Mouse (Mus musculus): ENCODE measurements around the gene E2f8. TPM values are rescaled to one million over a fixed set of nuclear protein-coding genes. Genes with fewer than 3 reads are reported as not detected.

E2f8 gene
- polyA plus RNA-seq, 1 experiment from 2014 or later = 22.6 TPM

DNA sequence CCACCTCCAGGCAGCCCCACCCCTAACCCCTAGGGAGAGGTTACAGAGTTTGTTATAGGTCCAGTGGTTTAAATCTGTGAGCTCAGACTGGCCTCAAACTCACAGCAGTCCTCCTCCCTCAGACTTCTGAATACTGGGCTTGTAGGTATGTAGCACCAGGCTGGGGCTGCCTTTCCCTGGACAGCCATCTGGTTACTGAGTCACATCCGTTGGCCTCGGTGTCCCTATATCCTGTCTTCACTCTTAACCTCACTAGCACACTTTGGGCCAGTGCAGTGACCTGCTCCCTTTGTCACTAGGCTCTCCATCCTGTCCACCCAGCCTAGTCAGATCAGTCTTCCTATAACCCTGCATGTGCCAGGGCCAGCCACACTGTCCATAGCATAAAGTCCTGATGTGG is 7.4 kb upstream of the E2f8 start:
- 0 out of 2 replicates have a peak, but pooled peaks cover 4% of the 10 kb centered on the region for H3K4me1 ChIP-seq
- no peak for ATAC-seq (ENCODE audit: insufficient read depth, low FRiP score, low read depth)
- H3K4me3 ChIP-seq (replicated peaks) = no peak overlapping the region
- no peak overlapping the region for H3K9ac ChIP-seq
- H3K36me3 ChIP-seq = no peaks in the 10 kb centered on the region
- H3K27ac ChIP-seq = no peak overlapping the region
- no peak overlapping the region for H3K4me2 ChIP-seq
- no peaks in the 10 kb centered on the region for H3K27me3 ChIP-seq (replicated peaks)
- 53% methylated on average over 2 of the region's 2 CpGs for WGBS
- no peaks in the 10 kb centered on the region for H3K9me3 ChIP-seq

DNA sequence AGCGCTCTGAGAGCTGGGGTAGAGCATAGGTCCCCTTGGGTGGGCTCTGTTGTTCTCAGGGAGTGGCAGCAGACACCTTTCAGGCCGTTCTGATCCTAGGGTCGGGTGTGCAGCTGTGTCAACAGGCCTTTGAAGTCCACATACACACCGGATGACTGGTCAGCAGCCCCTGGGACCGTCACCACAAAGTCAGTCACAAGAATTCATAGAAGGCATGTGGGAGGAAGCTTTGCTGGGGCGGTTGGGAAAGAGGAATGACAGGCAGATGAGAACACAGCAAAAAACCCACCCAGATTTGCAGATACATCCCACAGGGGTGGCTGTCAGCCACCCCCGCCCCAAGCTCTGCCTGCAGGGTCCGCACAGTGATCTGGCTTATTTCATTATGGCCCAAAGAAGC is 6.6 kb upstream of the E2f8 start:
- 0 out of 2 replicates have a peak, but pooled peaks cover 4% of the 10 kb centered on the region for H3K4me1 ChIP-seq
- H3K27me3 ChIP-seq (replicated peaks) = no peaks in the 10 kb centered on the region
- no peak for ATAC-seq (ENCODE audit: insufficient read depth, low FRiP score, low read depth)
- no peak overlapping the region for H3K4me3 ChIP-seq (replicated peaks)
- H3K27ac ChIP-seq = no peak overlapping the region
- H3K4me2 ChIP-seq = no peak overlapping the region
- no peak overlapping the region for H3K9ac ChIP-seq
- no peaks in the 10 kb centered on the region for H3K36me3 ChIP-seq
- H3K9me3 ChIP-seq = no peaks in the 10 kb centered on the region
- 30% methylated on average over 8 of the region's 8 CpGs for WGBS

DNA sequence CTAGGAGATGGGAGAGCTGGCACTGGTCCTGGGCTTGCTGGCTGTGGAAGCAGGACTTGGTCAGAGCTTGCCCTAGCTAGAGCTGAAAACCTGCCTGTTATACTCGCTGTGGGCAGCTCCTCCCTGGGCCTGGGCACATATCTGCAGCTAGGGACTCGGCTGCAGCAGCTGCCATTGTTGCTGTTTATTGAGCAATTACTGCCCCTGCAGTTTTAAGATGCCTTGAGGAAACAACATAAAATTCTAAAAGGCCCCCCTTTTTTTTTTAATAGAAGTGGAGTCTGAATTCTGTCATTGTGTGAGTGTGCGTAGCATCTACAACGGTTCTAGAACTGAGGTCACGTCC is 2.8 kb upstream of the E2f8 start:
- WGBS = 70% methylated on average over 5 of the region's 5 CpGs
- Histone ChIP-seq H3K4me1 (peaks cover 14% of the 10 kb centered on the region; the same call in 1 of the 2 replicates), H3K4me3 (replicated peaks) (no peak overlapping the region), H3K4me2 (no peak overlapping the region), H3K36me3 (no peaks in the 10 kb centered on the region), H3K9me3 (no peaks in the 10 kb centered on the region), H3K27ac (no peak overlapping the region), H3K27me3 (replicated peaks) (no peaks in the 10 kb centered on the region), H3K9ac (no peak overlapping the region)
- no peak for ATAC-seq (ENCODE audit: insufficient read depth, low FRiP score, low read depth)

DNA sequence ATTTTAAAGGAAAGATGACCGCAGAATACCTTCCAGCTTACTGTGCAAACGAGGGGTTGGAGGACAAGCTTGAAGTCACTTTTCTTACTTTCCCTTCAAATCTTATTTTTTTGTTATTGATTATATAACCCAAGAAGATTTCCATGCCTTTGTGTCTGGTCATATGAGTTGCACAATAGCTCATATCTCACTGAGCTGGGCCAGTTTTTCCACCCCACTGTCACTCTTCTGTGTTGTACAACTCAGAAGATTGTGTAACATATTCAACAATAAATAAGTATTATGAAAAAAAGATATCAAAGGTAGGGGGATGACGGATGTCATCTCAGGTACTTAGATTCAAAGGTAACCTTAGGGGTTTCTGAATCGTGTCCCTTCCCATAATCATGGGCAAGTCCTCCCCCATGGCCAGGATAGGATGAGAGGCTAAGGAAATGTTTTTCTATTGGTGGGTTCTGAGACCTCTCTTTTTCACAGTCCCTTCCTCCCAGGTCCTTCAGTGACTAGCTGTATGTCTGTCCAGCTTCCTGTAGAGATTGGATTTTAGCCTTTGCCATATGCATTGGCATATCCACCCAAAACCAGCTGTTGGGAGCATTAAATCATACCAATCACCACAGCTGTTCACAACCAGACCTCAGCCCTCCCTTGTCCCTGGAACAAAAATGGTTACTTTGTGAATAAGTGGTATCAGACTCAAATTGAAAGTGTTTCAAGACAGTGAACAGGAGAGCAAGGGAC is 2.3 kb upstream of the E2f8 start:
- Histone ChIP-seq H3K9me3 (no peaks in the 10 kb centered on the region), H3K27ac (no peak overlapping the region), H3K9ac (no peak overlapping the region), H3K27me3 (replicated peaks) (no peaks in the 10 kb centered on the region), H3K36me3 (no peaks in the 10 kb centered on the region), H3K4me2 (no peak overlapping the region), H3K4me1 (peaks cover 15% of the 10 kb centered on the region; the same call in 1 of the 2 replicates), H3K4me3 (replicated peaks) (no peak overlapping the region)
- no peak for ATAC-seq (ENCODE audit: insufficient read depth, low FRiP score, low read depth)
- WGBS = 80% methylated on average over 4 of the region's 4 CpGs

DNA sequence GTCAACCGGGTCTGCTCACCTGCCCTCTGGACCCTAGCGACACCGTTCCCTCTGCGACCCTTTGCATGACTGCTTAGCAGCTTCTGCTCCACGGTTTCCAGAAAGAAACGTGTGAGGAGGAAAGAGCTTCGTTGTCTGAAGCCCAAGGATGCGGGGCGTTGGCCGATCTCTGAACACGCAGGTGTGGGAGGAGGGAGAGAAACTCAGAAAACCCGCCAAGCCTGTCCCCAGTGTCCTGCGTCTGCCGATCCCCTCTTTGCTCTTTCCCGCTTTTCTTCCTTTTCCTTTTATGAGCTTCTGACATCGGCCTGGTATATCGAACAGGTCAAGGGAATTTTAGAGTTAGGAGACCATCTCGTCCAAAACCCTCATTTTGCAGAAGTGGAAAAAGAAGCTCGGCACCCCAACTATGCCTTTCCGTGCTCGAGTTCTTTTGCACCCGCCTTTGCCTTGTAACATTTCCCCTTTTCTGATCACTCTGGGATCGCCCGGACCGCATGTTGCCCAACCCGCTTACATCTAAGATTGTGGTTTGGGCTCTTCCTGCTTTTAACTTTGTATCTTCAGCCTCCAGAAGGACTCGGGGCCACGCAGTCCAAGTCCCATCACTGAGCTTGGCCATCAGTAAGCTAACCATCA is 694 bp upstream of the E2f8 start:
- Histone ChIP-seq H3K27ac (peak overlapping the region; percentile 80), H3K9me3 (no peaks in the 10 kb centered on the region), H3K27me3 (replicated peaks) (no peaks in the 10 kb centered on the region), H3K4me1 (peaks cover 21% of the 10 kb centered on the region), H3K4me3 (replicated peaks) (peak overlapping the region; percentile 76), H3K4me2 (peak overlapping the region; percentile 92), H3K36me3 (no peaks in the 10 kb centered on the region), H3K9ac (peak overlapping the region; percentile 32; the same call in 1 of the 2 replicates)
- ATAC-seq (ENCODE audit: insufficient read depth, low FRiP score, low read depth) = no peak
- WGBS = under 1% methylated on average over 28 of the region's 28 CpGs

DNA sequence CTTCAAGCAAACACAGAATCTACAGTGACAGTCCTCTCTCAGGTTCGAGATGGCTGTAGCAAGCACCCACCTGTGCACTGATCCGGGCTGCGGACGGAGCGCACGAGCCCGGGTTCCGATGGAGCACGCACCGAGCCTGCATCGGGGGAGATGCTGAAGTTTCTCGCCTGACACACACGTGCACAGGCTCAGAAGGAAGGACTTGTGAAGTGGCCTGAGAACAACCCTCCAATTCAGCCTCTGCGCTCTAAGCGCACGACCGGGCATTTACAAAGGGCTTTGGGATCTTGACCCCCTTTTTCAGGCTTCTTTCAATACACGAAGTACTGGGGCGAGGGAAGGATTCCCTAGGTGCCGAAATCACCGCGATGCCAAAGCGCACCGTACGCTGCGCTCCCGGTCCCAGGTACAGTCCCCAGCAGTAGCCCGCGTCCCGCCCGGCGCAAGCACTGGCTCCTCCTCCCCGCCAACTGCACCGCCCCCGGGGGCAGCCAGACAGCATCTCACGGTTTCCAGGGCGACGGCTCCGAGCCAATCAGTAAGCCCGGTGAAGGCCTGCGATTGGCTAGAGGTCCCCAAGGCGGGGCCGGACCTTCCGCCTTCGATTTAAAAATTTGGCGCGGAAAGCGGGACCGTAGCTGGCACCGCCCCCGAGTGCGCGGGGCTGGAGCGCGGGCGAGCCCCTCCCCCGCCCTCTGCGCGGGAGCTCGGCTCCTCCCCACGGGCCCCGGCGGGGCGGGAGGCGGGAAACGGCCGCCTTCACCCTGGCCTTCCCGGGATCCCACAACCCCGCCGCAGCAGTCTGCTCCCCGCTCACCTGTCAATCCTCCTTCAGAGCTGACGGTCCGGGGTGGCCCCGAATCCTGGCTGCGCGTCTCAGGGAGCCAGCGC is 560 bp downstream of the E2f8 start:
- H3K4me1 ChIP-seq = peaks cover 21% of the 10 kb centered on the region
- peak overlapping the region; percentile 92 for H3K27ac ChIP-seq
- H3K36me3 ChIP-seq = peaks cover 2% of the 10 kb centered on the region
- under 1% methylated on average over 77 of the region's 77 CpGs for WGBS
- H3K4me3 ChIP-seq (replicated peaks) = peak overlapping the region; percentile 76
- H3K9me3 ChIP-seq = no peaks in the 10 kb centered on the region
- peak overlapping the region; percentile 89 for H3K9ac ChIP-seq
- peak; percentile 98 for ATAC-seq (ENCODE audit: insufficient read depth, low FRiP score, low read depth)
- peak overlapping the region; percentile 92 for H3K4me2 ChIP-seq
- H3K27me3 ChIP-seq (replicated peaks) = no peaks in the 10 kb centered on the region

DNA sequence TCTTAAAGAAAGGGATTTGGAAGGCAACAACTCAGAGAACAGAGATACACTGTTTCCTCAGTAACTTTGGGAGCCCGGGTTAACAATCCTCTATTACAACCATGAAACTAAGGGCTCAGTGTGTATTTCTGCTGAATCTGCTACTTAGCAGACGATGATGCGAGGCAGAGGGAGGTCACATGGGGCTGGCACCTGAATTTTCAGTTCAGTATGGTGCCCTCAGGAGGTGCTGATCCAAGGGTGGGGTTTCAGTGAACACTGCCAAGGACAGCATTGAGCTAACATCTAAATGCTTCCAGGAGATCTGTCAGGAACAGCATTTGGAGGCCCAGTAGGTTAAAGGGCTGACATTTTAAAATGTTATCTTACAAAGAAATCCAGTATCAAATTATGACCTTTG is 1.8 kb downstream of the E2f8 start:
- Histone ChIP-seq H3K4me1 (peaks cover 21% of the 10 kb centered on the region), H3K4me2 (peak overlapping the region; percentile 50), H3K9ac (no peak overlapping the region), H3K4me3 (replicated peaks) (peak overlapping the region; percentile 29), H3K36me3 (peaks cover 14% of the 10 kb centered on the region), H3K27me3 (replicated peaks) (no peaks in the 10 kb centered on the region), H3K9me3 (no peaks in the 10 kb centered on the region), H3K27ac (no peak overlapping the region)
- WGBS = 58% methylated on average over 3 of the region's 3 CpGs
- ATAC-seq (ENCODE audit: insufficient read depth, low FRiP score, low read depth) = no peak

DNA sequence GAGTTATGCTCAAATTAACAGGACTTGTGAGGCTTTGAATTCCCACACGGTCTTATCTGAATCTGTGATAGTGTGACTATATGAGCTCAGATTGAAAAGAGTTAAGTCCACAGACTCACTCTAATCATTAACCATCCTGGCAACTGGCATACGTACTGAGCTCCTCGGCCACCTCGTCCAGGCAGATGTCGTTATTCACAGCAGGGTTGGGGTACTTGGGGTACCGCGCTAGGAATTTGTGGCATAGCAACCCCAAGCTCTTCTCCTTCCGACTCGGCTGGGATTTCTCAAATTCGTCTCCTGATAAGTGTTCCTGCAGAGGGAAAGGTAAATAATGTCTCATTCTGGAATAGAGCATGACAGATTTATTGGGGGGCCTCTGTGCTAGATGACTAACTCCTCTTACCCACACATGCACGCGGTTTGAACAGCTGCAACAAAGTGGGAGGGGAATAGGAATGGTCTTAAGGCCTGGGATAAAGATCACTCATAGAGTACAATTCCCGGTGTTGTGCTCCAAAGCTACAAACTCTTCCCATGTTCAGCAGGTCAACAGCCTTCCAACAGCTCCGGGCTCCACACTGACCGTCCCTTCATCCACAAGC is 3.5 kb downstream of the E2f8 start:
- ATAC-seq (ENCODE audit: insufficient read depth, low FRiP score, low read depth) = no peak
- peaks cover 16% of the 10 kb centered on the region for H3K36me3 ChIP-seq
- H3K4me2 ChIP-seq = peak overlapping the region; percentile 36
- no peaks in the 10 kb centered on the region for H3K9me3 ChIP-seq
- H3K9ac ChIP-seq = no peak overlapping the region
- 42% methylated on average over 15 of the region's 15 CpGs for WGBS
- H3K4me3 ChIP-seq (replicated peaks) = peak overlapping the region; percentile 13; the same call in 1 of the 2 replicates
- peak overlapping the region; percentile 55; the same call in 1 of the 2 replicates for H3K27ac ChIP-seq
- peaks cover 21% of the 10 kb centered on the region for H3K4me1 ChIP-seq
- no peaks in the 10 kb centered on the region for H3K27me3 ChIP-seq (replicated peaks)

DNA sequence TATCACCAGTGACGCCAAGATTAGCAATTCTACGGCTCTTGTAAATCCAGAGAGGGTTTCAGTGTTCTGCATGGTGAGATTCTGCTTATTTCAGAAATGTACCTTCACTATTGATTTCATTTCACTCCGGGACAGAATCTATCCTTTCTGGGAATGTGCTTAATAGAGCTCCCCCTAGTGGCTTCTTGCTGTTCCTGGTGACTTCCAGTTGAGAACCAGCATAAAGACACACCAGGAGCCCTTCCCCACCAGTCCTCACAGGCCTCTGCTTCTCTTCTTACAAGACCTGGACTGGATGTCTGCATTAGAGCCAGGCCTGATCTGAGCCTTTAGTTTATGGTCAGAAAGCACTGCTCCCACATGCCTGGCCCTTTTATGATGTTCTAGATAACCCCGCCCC is 4.9 kb downstream of the E2f8 start:
- Histone ChIP-seq H3K9me3 (no peaks in the 10 kb centered on the region), H3K27me3 (replicated peaks) (no peaks in the 10 kb centered on the region), H3K27ac (no peak overlapping the region), H3K9ac (no peak overlapping the region), H3K4me2 (no peak overlapping the region), H3K36me3 (peaks cover 26% of the 10 kb centered on the region), H3K4me3 (replicated peaks) (no peak overlapping the region), H3K4me1 (peaks cover 14% of the 10 kb centered on the region)
- 76% methylated on average over 4 of the region's 4 CpGs for WGBS
- ATAC-seq (ENCODE audit: insufficient read depth, low FRiP score, low read depth) = no peak

DNA sequence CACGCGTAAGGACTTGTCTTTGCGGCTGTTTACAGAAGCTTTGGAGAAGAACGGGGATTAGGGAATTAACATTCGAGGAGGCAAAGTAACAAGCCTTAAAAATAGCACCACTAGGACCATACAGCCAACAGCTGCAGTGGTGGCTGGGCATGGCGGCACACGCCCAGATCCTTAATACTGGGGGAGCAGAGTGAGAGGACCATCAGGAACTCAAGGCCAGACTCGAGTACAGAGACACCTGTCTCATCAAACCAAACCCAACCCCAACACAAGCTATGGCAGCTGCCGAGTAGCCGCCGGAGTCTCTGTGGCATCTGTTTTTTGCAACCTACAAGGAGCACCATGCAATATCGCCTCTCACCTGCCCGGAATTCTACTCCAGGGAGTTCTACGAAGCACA is 6.3 kb downstream of the E2f8 start:
- Histone ChIP-seq H3K4me3 (replicated peaks) (no peak overlapping the region), H3K9me3 (no peaks in the 10 kb centered on the region), H3K4me2 (no peak overlapping the region), H3K36me3 (peaks cover 40% of the 10 kb centered on the region), H3K4me1 (peaks cover 14% of the 10 kb centered on the region), H3K9ac (no peak overlapping the region), H3K27me3 (replicated peaks) (no peaks in the 10 kb centered on the region), H3K27ac (no peak overlapping the region)
- WGBS = 88% methylated on average over 14 of the region's 14 CpGs
- ATAC-seq (ENCODE audit: insufficient read depth, low FRiP score, low read depth) = no peak

DNA sequence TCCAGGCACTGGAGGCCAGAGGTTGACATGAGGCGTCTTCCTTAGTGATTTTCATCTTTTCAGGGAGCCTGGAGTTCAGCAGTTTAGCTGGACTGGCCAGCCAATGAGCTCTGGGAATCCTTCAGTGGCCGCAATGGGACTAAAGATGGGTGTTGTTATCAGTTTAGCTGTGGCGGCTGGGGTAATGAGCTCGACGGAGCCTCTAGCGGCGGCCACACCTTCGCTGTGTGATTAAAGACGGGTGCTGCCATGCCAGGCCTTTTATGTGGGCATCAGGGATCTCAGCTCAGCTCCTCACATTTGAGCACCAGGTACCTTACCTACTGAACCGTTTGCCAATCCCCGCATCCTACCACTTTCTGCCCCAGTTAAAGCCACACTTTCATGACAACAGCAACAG is 10.1 kb downstream of the E2f8 start:
- 88% methylated on average over 11 of the region's 11 CpGs for WGBS
- peaks cover 66% of the 10 kb centered on the region for H3K36me3 ChIP-seq

More for the DNA sequence above, 10.1 kb downstream of the E2f8 start:
- Histone ChIP-seq H3K4me1 (no peaks in the 10 kb centered on the region), H3K9ac (no peak overlapping the region), H3K27ac (no peak overlapping the region), H3K9me3 (no peaks in the 10 kb centered on the region), H3K4me2 (no peak overlapping the region), H3K4me3 (replicated peaks) (no peak overlapping the region), H3K27me3 (replicated peaks) (no peaks in the 10 kb centered on the region)
- ATAC-seq (ENCODE audit: insufficient read depth, low FRiP score, low read depth) = no peak

Measured in stomach, embryonic 15.5 days (tissue).